Mouse (Mus musculus): ENCODE measurements around the gene Erlin1.

Erlin1 gene

GRCm38 (mm10) chr19:44000061-44000460 lies 69.5 kb downstream of the Erlin1 start:
- DNase-seq (ENCODE audit: extremely low read depth, low read depth), result no peak

- DNase-seq (ENCODE audit: extremely low read depth, low read depth), result no peak
Observed at GRCm38 (mm10) chr19:43998802-43999527, 70.6 kb downstream of the Erlin1 start.

- no peak for DNase-seq (ENCODE audit: extremely low read depth, low read depth)
Observed at GRCm38 (mm10) chr19:43998101-43998500, 71.5 kb downstream of the Erlin1 start.

- no peak for DNase-seq (ENCODE audit: extremely low read depth, low read depth)
Observed at GRCm38 (mm10) chr19:43995427-43995826, 74.2 kb downstream of the Erlin1 start.

GRCm38 (mm10) chr19:43992464-43992863 lies 77.1 kb downstream of the Erlin1 start:
- DNase-seq (ENCODE audit: extremely low read depth, low read depth), result no peak

GRCm38 (mm10) chr19:43990362-43990761 lies 79.2 kb downstream of the Erlin1 start:
- DNase-seq (ENCODE audit: extremely low read depth, low read depth), result no peak

DNA sequence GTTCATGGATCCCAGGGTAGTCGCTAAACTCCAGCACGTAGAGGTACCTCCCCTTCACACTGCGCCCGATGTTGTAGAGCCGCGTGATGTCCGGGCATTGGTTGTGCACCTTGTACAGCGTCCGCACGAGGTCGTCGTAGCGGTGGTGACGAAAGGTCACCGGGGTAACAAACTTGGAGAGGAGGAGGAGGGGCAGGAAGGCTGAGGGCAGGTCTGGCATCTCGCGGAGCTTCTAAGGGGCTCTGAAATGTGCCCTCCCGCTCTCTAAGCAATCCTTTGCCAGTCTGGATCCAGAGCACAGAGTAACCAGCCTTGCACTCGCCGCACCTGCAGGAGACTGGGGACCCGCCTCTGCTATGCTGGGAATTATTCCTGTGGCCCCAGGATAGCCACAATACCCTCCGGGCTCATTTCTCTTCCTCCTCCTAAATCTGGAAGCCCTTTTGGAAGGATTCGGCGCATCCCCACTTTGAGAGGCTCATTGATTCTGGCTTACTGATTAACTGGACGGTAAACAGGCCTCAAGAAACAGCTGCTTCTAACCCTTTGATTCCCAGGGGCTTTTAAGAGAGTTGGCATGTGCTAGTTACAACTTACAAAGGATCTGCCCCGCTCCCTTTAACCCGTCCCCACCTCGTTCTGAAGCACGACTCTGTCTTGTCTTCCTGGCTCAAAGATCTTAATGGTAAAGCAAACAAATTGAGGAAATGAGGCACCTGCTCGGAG lies 83.4 kb downstream of the Erlin1 start, which contains the start of gene Cpn1:
Gene Cpn1, minus strand, starts transcription at position 488 of the 726 bp plus-strand sequence.
- no peak for DNase-seq (ENCODE audit: extremely low read depth, low read depth)
